In the genomic region with DNA sequence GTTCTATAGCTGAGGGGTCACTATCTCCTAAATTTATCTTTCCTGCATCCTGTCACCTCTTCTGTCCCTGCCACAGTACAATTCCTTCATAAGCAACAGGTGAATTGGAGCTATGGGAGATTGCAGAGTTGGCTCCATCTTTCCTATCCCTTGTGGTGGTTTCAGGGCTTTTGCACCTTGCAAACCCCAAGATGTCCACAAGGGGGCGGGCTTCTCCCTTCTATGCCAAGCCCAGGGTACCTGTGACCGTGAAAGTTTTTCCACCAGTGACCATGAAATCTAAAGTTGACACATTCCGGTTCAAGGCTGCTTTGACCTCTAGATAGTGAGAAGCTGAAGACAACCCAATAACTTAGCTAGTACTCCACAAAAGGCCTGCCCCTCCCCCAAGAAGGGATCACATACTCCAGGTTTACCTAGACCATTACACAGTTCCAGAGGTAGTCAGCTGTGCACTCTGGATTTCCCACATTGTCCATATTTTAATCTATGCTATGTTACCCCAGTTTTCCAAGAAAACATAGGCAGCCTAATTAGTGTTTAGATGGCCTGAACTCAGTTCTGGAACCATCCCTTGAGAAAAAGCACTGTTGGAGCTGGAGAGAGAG, we compare ENCODE assay signal across 9 mouse cellular contexts. TPM values are rescaled to one million over a fixed set of nuclear protein-coding genes. Genes with fewer than 3 reads are reported as not detected.
DNase-seq lines count a peak whose midpoint lies in the region; ATAC-seq and TF ChIP-seq lines count a peak whose summit lies in the region.
"Had no signal": no experiment of that assay in that cellular context is flagged by ENCODE, and none has a peak within 500 bp of the region (broad histone marks: within the 10 kb centered on the region; RNA-seq: fewer than 3 reads in every experiment).

No protein-coding gene starts in this region.

- 9% methylated on average over 3 of the region's 3 CpGs for WGBS in forebrain, postnatal 0 days
- WGBS in intestine, embryonic 16.5 days: 4% methylated on average over 3 of the region's 3 CpGs
- WGBS in midbrain, embryonic 13.5 days: 14% methylated on average over 3 of the region's 3 CpGs

- no peak overlapping the region for H3K9ac ChIP-seq in forebrain, postnatal 0 days
- no peak overlapping the region for H3K9ac ChIP-seq in intestine, embryonic 16.5 days (ENCODE audit: low read depth, low read length)
- H3K9ac ChIP-seq in midbrain, embryonic 13.5 days (replicated peaks): no peak overlapping the region
- H3K9ac ChIP-seq: limb, embryonic 15.5 days had no signal

- no peak for TF ChIP-seq POLR2A in brain, embryonic 14.5 days (IDR thresholded peaks at IDR 0.05; ENCODE audit: borderline replicate concordance, extremely low read depth, insufficient read depth, insufficient read length, poor library complexity, severe bottlenecking)

- no peak overlapping the region for H3K4me2 ChIP-seq in forebrain, postnatal 0 days (ENCODE audit: low read depth)
- no peak overlapping the region for H3K4me2 ChIP-seq in intestine, embryonic 16.5 days (ENCODE audit: low read depth, low read length)
- no peak overlapping the region for H3K4me2 ChIP-seq in midbrain, embryonic 13.5 days (replicated peaks)
- H3K4me2 ChIP-seq: limb, embryonic 15.5 days had no signal

- peak; percentile 21 to 45 for DNase-seq in cerebellum, adult 18-20 months
- no peak for DNase-seq in cerebellum, adult 11 months
- DNase-seq in brain, embryonic 14.5 days (ENCODE audit: low read depth): peak; percentile 61
- DNase-seq in forebrain, postnatal 0 days: peak; percentile 61
- DNase-seq in left cerebral cortex, postnatal 25 days (ENCODE audit: low spot score in 2 of 2): peak; percentile 69 to 72
- DNase-seq in spleen, postnatal 10 days (ENCODE audit: low spot score in 2 of 2): peak; percentile 71 to 83

- TF ChIP-seq CTCF in brain, embryonic 14.5 days (IDR thresholded peaks at IDR 0.05; ENCODE audit: borderline replicate concordance, extremely low read depth, insufficient read depth, insufficient read length): peak; percentile 90
- peak; percentile 86 for TF ChIP-seq CTCF in forebrain, postnatal 0 days (IDR thresholded peaks at IDR 0.05; ENCODE audit: low read depth)

- H3K27me3 ChIP-seq in forebrain, postnatal 0 days (ENCODE audit: insufficient read depth, low read length): peaks cover 40% of the 10 kb centered on the region
- H3K27me3 ChIP-seq in intestine, embryonic 16.5 days (replicated peaks; ENCODE audit: control insufficient read depth, insufficient read depth, low read length): peaks cover 30% of the 10 kb centered on the region
- H3K27me3 ChIP-seq in midbrain, embryonic 13.5 days: peaks cover 59% of the 10 kb centered on the region

- H3K4me3 ChIP-seq in forebrain, postnatal 0 days (ENCODE audit: low read depth, low read length): no peak overlapping the region
- H3K4me3 ChIP-seq in intestine, embryonic 16.5 days (ENCODE audit: low read length): no peak overlapping the region
- no peak overlapping the region for H3K4me3 ChIP-seq in midbrain, embryonic 13.5 days (replicated peaks)
- H3K4me3 ChIP-seq: limb, embryonic 15.5 days had no signal

- ATAC-seq in forebrain, postnatal 0 days: peak; percentile 63
- 0 out of 2 replicates have a peak, but pooled peaks have one; percentile 53 for ATAC-seq in intestine, embryonic 16.5 days
- peak; percentile 43 for ATAC-seq in midbrain, embryonic 13.5 days

- intact Hi-C loops in left cerebral cortex, postnatal 25 days (cut with DNase I): loop anchor here (2.0 kb wide), 2 partner anchors 183 to 233 kb away; no protein-coding TSS in a partner anchor

- H3K9me3 ChIP-seq in forebrain, postnatal 0 days (ENCODE audit: low read length): no peaks in the 10 kb centered on the region
- H3K9me3 ChIP-seq in intestine, embryonic 16.5 days (ENCODE audit: control insufficient read depth, low read length): no peaks in the 10 kb centered on the region
- no peaks in the 10 kb centered on the region for H3K9me3 ChIP-seq in midbrain, embryonic 13.5 days
- H3K9me3 ChIP-seq: limb, embryonic 15.5 days had no signal

- no peak overlapping the region for H3K27ac ChIP-seq in forebrain, postnatal 0 days (ENCODE audit: low read depth, low read length)
- no peak overlapping the region for H3K27ac ChIP-seq in intestine, embryonic 16.5 days (ENCODE audit: low read length)
- H3K27ac ChIP-seq in midbrain, embryonic 13.5 days: no peak overlapping the region
- H3K27ac ChIP-seq: limb, embryonic 15.5 days had no signal

- H3K4me1 ChIP-seq in forebrain, postnatal 0 days (ENCODE audit: insufficient read depth): no peaks in the 10 kb centered on the region
- H3K4me1 ChIP-seq in intestine, embryonic 16.5 days (ENCODE audit: control insufficient read depth, insufficient read depth, low read length): peaks cover 2% of the 10 kb centered on the region; the same call in 1 of the 2 replicates
- H3K4me1 ChIP-seq in midbrain, embryonic 13.5 days (replicated peaks): peaks cover 3% of the 10 kb centered on the region

- no peaks in the 10 kb centered on the region for H3K36me3 ChIP-seq in forebrain, postnatal 0 days (ENCODE audit: insufficient read depth)
- H3K36me3 ChIP-seq in intestine, embryonic 16.5 days (ENCODE audit: control insufficient read depth, insufficient read depth, low read length): no peaks in the 10 kb centered on the region
- H3K36me3 ChIP-seq in midbrain, embryonic 13.5 days: no peaks in the 10 kb centered on the region
- H3K36me3 ChIP-seq: limb, embryonic 15.5 days had no signal

RNA-seq across cellular contexts. Expression of a gene that starts 6.4 kb away (rescaled TPM):
- polyA plus RNA-seq in brain, embryonic 14.5 days (2012; rRNA removed): 0.08 and 0.14 TPM in 2 replicates
- not detected in 2 replicates for total RNA-seq in forebrain, postnatal 0 days (2014; rRNA removed)
- 0.13 and 0.42 TPM in 2 replicates for polyA plus RNA-seq in forebrain, postnatal 0 days (2015; fragmentation: Nextera tagmentation; extraction: Ambion mirVana)
- 0.45 and 0.82 TPM in 2 replicates for polyA plus RNA-seq in intestine, embryonic 16.5 days (2015; fragmentation: Nextera tagmentation; extraction: Ambion mirVana)
- under 1 TPM in 1 of 2 experiments, not detected in 1; 0.25 TPM for total RNA-seq in left cerebral cortex, postnatal 25 days (2021)
- not detected in 2 replicates for polyA plus RNA-seq in midbrain, embryonic 13.5 days (2015; fragmentation: Nextera tagmentation; extraction: Ambion mirVana)

RNA-seq across cellular contexts. Expression of a gene that starts 18.6 kb away (rescaled TPM):
- not detected in 2 replicates for polyA plus RNA-seq in brain, embryonic 14.5 days (2012; rRNA removed)
- total RNA-seq in forebrain, postnatal 0 days (2014; rRNA removed): not detected in 2 replicates
- not detected in 2 replicates for polyA plus RNA-seq in forebrain, postnatal 0 days (2015; fragmentation: Nextera tagmentation; extraction: Ambion mirVana)
- polyA plus RNA-seq in intestine, embryonic 16.5 days (2015; fragmentation: Nextera tagmentation; extraction: Ambion mirVana): not detected in 2 replicates
- under 1 TPM in 1 of 2 experiments, not detected in 1; 0.21 TPM for total RNA-seq in left cerebral cortex, postnatal 25 days (2021)
- not detected in 2 replicates for polyA plus RNA-seq in midbrain, embryonic 13.5 days (2015; fragmentation: Nextera tagmentation; extraction: Ambion mirVana)
- polyA plus RNA-seq: limb, embryonic 15.5 days had no signal
